Mouse (Mus musculus) activated CD4-positive, CD25-positive, alpha-beta regulatory T cell, adult 4 months (primary cell): ENCODE data around the gene Mbd4. TPM values are rescaled to one million over a fixed set of nuclear protein-coding genes. Genes with fewer than 3 reads are reported as not detected.
"Not testable (repeated sequence)": the region's sequence is repeated elsewhere in the genome, so short reads cannot be mapped to it uniquely, and the experiment has no call there.

Experiments
- ATAC-seq: one replicate; pipeline ENCODE4 v1.8.0; 2017
- polyA plus RNA-seq, 2 experiments: library from polyadenylated mRNA; unstranded; fragments of 100-300 nt; shearing (Covaris generic); gene quantifications; one replicate each; pipeline ENCODE4 v1.2.1; 2017

Mbd4 gene
- polyA plus RNA-seq = 10 to 100 TPM in 1 of 2 experiments, 1 to 10 TPM in 1; 8.7 to 10.4 TPM

DNA sequence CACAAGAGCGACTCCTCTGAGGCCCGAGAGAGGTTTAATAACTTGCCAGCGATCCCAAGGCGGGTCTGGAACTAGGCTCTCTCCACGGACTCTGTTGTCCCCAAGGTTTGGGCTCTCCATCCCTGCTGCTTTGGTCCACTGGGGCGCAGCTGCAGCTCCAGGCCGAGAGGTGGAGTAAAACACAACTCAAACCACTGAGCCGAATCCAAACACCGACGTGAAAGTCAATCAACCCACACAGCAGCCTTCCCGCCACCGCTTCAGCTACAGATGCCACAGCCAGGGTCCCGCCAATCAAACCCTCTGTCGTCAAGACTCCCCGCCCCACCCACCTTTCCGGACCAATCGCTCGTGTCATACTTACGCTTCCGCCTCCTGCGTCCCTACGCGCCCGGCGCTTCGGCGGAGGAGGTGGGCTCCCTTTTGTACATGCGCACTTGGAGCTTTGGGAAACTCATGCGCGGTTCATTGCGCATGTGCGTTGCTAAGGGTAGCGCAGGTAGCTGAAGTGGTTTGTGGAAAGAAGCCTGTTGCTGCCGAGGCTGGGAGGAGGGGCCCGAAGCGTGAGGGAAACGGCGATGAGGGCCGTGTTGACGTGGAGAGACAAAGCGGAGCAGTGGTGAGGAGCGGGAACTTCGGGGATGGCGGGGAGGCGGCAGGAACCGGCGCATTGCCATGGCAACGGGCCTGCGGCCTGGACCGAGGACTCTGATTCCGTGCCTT, at the start of gene Mbd4, which contains the start of gene Ift122:
TSS of gene Mbd4 (minus strand) at position 281 of the 723 bp plus-strand sequence.
TSS of gene Ift122 (plus strand) at position 380 of the 723 bp plus-strand sequence.
- ATAC-seq = peak; percentile 98

DNA sequence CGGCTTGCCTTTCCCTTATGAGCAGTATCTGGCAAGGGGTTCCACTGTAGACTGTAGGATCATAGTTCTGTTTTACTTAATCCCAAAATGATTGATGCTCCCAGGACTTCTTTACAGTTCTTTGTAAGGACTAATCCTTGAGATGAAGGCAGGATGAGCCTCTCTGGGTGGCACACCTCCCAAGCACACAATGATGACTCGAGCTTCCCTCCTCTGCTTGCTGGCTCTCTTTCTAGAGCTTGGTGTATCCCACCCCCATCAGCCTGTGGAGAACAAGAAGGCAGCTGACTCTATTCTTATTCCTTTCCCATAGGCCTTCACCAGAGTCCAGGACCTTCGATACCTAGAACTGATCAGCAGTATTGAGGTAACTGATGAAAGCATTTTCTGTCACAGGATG, 49.4 kb upstream of the Mbd4 start:
- ATAC-seq = no peak

DNA sequence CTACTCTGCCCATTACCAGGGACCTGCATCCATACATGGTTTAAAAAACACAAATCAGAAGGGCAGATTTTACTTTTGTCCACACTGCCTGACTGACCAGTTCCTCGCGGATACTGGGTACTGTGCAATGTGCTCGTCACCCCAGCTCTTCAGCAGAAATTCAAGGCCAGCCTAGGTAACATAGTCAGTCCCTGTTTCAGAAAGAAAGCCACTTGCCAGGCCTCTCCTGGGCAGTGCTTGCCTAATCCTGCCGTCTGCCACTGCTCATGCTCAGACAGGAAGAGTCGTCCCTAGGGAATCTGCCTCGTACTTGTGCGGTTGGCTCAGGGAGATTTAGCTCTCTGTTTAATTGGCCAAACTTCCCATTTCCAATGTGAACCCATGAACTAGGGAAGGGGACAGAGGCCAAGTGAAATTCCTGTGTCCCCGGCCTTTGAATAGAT, 48.3 kb upstream of the Mbd4 start:
- ATAC-seq = no peak

DNA sequence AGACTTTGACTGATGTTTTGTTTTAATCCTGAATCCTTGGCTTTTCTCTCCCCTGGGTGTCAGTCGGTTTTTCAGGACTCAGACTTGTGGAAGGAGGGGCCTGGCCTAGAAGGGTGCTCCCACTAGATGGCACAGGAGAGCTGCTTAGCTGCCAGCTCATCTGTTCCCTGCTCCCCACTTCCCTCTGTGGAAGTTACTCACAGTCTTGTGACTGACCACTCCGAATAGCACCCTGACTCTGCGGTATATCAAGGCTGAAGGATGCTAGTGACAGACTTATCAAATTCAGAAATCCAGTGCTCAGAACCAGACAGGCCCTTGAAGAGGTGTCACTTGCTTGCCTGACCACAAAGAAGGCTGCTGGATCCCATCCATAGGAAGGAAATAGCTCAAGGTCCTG, 47.9 kb upstream of the Mbd4 start:
- ATAC-seq = no peak

DNA sequence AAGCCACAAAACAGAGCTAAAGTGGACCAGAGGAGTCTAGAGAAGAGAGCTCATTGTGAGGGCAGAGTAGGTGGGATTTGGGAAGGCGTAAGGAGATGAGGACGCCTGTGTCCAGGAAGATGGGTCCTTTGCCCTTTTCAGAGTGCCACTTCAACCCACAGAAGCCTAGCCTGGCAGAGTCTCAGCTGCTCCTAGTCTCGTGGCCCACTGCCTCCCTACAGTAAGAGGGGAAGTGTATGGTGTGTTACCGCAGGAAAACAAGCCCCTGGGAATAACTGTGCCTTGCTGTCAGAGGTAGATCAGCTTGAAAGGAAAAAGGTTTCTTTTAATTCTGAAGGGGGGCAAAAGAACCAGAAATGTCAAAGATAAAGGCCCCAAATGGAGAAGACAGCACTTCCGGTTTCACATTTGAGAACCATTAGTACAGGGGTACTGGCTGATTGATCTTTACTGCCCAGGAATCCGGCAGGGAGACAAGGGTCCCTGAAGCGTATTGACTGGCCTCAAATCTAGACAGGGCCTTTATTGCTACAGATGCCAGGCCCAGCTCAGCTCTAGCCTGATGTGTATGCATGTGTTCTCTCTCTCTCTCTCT, 44.9 kb upstream of the Mbd4 start:
- ATAC-seq = peak; percentile 43

DNA sequence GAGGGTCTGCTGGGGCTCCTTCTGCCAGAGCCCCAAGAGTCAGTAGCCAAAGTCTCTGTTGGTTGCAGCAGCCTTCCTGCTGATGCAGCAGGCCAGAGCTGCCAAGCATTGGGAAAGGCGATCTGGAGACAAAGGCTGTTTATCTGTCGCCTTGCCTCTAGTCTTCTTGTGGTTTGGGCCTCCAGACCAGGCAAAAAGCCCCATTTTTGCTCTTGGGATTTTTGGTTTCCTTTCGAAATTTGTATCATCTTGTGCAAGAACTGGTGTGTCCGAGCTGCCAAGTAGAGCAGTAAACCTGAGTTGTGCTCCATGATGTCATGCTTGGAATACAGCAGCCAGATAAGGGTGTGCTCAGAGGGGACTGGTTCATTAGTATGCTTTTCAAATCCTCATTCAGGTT, 43.9 kb upstream of the Mbd4 start:
- ATAC-seq = no peak

DNA sequence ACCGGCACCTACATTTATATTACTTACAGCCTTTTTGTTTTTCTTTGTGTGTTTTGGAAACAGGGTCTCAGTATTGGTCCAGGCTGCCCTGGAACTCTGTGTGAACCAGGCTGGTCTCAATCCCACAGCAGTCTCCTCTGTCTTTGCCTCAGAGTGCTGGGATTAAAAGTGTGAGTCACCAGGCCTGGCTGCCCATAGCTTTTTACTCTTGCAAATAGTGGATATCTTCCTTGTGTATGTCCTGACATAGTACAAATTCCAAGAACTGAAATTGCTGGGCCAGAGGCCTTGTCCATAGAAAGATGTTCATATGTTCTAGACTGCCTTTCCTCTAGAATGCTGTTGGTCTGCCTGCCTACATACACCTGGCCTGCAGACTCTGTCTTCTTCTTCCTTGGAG, 43.2 kb upstream of the Mbd4 start:
- ATAC-seq = no peak

DNA sequence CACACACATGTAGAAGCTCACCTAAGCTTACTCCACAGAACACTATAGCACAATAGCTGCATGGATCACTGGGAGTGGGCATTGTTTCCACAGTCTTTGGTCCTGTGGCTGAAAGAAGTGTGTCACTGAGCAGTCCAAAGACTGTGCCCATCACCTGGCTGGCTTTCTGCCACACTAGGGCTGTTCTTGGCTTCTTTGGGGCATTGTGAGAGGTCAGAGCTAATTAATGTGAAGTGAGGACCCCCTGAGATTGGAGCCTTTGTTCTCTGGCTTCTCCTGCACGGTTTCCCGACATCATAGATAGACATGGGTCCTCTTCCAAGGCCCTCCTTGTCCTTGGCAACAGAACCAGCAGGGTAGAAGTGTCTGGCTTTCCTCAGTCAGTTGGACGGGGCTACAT, 39.2 kb upstream of the Mbd4 start:
- ATAC-seq = no peak

DNA sequence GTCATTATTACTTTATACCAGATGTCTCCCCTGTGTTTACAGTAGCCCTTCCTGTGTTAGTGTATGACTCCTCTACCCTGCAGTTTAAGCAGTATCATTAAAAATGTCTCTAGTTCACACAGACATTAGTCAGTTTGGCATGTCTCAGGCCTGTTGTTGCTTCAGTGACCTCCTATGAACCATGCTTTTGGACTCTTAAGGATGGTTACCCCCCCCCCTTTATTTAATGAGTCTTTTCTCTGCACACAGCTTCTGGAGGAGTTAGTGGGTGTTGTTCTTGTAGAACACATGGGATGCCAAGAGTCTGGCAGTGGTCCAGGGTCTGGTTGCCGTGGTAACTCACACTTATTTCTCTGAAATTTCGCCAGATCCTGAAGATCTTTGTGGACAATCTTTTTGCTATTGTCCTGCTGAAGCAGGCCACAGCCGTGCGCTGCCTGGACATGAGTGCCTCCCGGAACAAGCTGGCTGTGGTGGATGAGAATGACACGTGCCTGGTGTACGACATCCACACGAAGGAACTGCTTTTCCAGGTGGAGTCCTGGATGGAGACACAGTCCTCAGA, 38.4 kb upstream of the Mbd4 start:
- no peak for ATAC-seq

DNA sequence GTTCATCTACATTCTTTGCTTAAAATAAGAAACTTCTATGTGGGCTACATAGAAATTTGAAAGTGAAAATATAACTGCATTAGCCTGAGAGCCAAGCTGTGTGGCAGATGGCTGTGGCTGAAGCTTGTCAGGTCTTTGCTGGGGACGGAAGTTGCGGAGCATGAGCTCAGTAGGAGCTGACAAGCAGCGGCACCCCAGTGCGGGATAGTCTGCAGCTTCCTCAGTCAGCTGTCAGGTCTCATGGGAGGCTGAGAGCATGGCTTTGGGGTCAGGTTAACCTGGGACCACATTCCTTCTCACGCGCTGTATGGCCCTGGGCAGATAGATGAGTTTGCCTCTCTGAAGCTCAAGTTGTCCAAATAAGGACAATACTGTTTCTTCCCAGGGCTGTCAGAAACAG, 37.9 kb upstream of the Mbd4 start:
- no peak for ATAC-seq

DNA sequence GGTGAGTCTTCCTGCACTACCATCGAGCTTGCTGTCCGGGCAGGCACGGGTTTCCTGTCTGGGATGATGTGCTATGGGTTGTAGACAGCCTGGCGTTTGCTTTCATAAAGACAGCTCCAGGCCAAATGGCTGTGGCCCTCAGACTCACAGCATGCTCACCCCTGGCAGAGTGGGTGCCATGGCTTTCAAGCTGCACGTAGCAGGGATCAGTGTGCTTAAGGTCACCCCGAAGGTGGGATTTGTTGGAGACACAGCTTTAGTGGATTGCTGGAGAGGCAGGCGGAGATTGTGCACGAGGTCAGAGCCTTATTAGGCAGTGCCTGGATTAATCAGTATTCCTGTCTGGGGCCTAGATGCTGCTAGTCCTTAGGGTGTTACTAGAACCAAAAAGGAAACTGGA, 37.4 kb upstream of the Mbd4 start:
- ATAC-seq = no peak

DNA sequence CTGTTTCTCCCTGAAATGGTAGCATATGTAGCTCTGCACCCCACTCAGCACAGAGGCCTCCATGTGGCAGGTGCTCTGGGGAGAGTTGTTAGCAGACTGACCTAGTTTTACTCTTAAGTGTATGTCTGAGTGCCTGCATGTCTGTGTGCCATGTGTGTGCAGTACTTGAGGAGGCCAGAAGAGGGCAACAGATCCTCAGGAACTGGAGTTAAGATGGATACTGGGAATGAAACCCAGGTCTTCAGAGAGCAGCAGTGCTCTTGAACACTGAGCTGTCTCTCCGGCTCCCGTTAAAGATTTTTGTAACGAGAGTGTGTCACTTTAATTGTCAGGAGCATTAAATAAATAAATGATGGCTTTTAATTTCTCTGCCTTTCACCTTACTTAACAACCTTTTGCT, 35.1 kb upstream of the Mbd4 start:
- no peak for ATAC-seq

DNA sequence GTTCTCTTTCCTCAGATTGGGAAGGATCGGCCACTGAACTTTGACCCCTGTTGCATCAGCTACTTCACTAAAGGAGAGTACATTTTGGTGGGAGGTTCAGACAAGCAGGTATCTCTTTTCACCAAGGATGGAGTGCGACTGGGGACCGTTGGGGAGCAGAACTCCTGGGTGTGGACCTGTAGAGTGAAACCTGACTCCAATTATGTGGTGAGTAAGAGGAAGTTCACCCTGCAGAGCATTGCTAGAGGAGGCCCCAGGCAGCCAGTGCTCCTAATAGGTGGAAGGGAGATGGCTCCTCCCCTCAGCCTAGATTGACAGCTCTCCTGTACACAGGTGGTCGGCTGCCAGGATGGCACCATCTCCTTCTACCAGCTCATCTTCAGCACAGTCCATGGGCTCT, 33.7 kb upstream of the Mbd4 start:
- no peak for ATAC-seq

DNA sequence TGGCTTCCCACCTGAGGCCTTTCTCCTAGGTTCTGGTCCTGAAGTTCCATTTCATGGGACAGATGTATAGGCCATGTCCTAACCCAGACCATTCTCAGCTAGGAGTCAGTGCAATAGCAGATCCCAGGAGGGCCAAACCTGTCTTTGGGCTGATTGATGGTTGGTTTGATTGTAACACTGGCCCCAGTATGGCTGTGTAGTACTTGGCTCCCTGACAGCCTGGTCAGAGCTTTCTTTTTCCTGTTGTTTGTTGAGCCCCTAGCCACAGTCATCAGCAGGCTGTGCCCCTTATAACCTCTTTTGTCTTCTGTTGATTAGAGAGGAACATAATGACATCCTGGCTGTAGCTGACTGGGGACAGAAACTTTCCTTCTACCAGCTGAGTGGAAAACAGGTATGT, 30.8 kb upstream of the Mbd4 start:
- ATAC-seq = no peak

DNA sequence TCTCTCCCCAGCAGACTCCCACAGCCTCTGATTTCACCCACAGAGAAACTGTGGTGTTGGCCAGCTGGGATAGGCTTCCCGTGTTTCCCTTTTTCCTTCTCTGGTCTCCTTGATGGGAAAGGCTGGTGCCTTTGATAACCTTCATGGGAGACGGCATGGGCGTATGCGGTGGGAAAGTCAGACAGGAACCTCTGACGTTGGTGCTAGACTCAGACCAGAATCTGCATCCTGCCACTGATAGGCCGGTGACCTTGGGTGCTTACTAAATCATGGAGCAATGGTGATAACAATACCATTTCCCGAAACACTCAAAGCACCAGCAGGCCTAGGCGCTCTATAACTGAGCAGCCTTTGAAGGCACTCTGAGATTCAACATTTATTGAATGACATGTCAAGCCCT, 27.6 kb upstream of the Mbd4 start:
- no peak for ATAC-seq

DNA sequence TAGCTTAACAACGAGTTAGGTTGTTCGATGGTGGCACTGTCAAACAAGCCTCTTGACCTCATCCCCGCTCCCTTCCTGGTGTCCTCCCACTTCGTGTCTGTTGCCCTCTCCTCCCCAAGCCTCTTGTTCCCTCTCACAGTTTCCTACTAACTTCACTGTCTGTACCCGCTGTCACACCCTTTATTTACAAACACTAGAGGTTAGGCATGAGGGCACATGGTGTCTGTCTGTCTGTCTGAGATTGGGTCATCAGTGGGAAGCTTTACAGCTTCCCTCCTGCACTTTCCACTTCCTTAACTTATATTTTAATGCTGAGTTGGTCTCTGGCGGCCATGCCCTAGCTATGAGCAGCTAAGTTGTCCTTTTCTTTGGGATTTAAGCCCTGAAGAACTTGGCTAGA, 26.6 kb upstream of the Mbd4 start:
- ATAC-seq = no peak

DNA sequence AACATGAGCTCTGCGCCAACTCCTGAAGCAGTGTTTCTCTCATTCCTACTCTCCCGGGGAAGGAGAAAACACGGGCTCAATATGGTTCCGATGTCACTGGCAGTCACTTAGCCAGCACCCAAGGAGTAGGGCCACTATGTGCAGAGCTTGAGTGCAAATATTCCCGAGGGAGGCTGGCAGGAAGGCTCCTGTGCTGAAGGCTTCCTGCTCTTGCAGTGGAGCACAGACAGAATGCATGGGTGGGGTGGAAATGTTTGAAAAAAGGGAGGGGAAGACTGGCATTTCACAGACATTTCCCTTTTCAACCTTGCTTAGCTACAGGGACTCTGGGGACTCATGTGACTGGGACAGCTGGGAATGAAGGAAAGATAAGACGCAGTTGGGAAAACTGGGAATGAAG, 25.5 kb upstream of the Mbd4 start:
- ATAC-seq = no peak

DNA sequence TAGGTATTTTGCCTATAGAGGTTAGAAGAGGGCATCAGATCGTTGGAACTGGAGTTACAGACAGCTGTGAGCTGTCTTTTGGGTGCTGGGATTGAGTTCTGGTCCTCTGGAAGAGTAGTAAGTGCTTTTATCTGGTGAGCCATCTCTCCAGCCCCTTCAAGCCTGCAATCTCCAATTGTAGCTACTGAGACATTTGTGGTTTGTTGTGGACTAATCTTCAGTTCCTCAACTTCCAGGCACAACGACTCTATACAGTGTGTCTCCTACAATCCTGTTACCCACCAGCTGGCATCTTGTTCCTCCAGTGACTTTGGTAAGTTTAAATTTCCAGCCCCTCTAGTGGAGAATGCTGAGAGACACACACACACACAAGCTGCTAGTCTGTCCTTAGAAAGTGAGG, 24.1 kb upstream of the Mbd4 start:
- ATAC-seq = no peak

DNA sequence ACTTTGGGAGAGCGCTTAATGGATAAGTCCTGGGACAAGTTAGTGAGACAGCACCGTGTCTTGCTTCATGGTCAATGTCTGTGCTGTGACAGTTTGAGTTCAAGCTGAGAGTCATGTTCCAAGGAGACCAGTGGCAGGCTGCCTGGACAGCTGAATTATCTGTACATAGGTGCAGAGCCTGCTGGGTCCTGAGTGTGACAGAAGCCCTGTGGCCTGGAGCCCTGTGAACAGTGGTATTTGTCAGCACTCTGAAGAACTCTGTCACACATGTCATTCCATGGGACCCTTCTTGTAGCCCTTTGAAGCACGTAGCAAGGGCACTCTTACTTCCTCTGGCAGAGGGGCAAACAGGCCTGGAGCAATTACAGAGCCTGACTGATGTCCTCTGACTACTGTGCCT, 18.1 kb upstream of the Mbd4 start:
- ATAC-seq = not testable (repeated sequence)

DNA sequence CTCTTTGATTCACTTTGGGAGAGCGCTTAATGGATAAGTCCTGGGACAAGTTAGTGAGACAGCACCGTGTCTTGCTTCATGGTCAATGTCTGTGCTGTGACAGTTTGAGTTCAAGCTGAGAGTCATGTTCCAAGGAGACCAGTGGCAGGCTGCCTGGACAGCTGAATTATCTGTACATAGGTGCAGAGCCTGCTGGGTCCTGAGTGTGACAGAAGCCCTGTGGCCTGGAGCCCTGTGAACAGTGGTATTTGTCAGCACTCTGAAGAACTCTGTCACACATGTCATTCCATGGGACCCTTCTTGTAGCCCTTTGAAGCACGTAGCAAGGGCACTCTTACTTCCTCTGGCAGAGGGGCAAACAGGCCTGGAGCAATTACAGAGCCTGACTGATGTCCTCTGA, 14.0 kb upstream of the Mbd4 start:
- ATAC-seq = not testable (repeated sequence)

DNA sequence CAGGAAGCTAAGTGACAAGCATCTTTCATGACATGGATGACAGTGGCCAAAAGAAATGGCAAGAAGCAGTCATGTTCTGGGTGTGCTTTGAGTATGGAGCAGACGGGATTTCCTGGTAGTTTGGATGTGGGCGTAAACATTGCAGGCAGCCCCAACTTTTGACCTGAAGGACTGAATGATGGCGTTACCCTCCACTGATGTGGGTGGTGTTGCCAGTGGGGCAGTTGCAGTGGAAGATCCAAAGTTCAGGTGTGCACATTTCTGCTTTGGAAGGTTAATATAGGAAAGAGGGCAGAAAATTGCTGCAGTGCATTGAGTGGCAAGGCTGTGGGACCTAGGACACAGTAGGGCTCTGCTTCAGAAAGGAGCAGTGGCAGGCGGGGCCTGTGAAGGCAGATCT, 12.1 kb upstream of the Mbd4 start:
- no peak for ATAC-seq

DNA sequence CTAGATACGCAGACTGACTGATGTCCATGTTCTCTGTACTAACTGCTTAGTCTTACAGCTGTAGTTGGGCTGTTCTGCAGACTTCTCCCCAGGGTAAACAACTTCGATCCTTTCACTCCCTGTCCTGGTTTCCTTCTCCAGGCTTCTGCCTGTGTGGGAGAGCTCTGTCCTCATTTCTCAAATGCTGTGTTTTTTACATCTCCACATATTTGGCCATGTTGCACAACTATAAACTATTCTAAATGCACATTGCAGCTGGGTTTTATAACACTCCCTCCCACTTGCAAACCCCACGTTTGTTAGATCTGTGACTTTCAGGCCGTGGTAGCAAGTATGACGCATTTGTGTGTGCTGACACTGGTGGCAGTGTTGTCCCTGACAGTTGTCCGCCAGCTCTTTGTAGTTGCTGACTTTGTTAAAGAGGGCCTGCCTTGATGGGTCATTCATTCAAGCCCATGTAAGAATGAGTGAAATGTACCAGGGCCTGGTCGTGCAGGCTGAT, 10.2 kb upstream of the Mbd4 start:
- ATAC-seq = no peak

DNA sequence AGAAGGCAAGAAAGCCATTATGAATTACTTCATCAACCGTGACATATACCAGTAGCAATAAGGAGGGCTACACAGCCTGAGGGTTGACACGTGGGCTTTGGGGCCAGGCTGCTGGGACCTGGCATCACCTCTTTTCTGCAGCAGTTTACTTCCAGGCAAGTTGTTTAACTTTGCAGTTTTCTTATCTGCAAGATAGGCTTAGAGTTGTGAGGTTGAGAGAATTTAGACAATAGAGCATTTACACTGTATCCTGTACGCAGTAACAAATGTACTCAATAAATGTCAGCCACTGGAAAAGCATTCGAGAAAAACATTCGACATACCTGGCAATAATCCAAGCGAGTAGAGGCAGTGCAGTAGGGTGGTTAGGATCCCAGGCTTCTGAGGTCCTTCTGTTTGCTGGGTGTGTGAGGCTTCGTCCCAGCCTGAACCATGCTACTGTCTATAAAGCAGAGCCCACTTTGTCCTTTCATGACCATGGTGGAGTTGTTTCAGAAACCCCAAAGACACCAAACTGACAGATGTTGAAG, 6.9 kb upstream of the Mbd4 start:
- ATAC-seq = no peak

DNA sequence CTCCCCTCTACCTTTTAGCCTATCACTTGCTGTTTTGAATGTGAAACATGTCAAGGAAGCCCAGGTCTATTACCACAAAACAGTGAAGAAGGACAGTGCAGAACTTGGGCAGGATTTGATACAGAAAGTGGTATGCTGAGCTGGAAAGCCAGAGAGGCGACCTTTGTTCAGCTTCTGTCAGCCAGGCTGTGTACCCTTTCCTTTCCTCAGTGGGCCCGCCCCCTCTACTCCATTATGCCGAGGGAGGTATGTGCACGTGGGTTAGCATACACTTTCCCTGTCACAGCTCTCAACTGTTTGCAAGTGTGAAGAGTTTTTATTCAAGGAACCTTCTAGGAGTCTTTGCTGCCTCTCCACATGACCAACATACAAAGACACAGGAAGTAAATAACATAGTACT, 6.1 kb upstream of the Mbd4 start:
- ATAC-seq = peak; percentile 19
